Mouse (Mus musculus) spleen, postnatal 36 days (tissue): Measurements from ENCODE around the gene Palld.

Experiments
- DNase-seq, 2 experiments: peaks; one replicate each; pipeline ENCODE4 v3.0.0; 2022; ENCODE audit warnings: low spot score in 2 of 2, mixed read lengths in 1 of 2

Gene Palld

DNA sequence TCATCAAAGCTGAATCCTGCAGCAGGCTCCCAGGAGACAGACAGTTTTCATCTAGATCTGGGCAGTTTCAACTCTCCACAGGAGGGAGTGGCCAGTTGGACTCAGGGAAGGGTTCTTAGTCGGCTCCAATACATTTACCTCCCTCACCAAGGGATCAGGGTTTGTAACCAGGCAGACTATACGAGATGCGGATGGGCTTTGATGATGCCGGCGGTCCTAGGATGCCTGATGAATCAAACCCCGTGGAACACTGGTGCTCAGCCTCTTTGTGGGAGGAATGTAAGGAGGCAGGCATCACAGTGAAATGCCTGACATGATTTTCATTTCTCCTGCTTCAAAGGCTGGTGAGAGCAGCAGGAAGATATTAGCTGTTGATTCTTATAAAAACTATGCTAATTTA is 347.1 kb downstream of the Palld start:
- no peak for DNase-seq

DNA sequence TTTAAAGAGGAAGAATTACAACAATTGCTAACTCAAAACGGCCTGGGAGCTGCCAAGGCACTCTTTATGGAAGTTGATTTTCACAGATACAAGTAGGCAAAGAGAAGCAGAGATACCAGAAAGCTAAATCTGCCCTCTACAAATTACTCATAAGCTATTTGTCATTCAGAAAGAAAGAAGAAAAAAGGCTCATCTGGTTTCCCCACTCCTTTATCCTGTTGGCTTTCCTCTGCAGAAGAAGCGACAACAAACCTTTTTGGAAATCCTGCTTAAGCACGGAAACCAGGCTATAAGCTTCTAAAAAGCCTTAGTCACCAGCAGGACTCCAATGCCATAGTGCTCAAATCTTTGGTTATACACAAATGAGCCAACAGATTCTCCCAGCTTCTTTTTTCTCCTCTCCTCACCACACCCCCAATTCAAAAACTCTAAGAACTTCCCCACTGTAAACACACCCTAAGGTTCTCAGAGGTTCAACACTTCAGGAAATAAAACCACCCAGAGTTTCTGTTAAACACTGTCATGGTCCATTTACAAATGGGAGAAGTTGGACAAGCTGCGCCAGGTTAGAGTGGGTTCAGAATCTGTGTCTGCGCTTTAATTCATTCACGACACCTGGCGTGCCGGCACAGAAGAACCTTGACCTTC is 349.6 kb downstream of the Palld start:
- no peak for DNase-seq

DNA sequence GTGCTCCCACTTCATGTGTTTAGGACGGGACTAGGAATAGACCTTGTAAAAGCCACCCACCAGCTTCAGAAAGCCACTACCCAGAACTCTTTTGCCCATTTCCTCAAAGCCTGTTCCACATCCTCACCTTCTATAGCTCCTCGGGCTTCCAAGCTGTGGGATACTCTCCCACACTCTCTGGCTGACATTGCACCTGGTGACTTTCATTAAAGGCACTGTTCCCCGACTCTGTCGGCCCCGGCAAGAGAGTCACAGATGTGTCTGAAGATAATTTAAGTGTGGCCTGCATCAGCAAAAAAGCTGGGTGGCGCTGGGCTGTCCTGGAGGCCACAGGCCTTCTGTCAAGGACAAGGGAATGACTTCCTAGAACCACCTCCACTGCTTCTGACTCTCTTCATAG is 350.3 kb downstream of the Palld start:
- no peak for DNase-seq

DNA sequence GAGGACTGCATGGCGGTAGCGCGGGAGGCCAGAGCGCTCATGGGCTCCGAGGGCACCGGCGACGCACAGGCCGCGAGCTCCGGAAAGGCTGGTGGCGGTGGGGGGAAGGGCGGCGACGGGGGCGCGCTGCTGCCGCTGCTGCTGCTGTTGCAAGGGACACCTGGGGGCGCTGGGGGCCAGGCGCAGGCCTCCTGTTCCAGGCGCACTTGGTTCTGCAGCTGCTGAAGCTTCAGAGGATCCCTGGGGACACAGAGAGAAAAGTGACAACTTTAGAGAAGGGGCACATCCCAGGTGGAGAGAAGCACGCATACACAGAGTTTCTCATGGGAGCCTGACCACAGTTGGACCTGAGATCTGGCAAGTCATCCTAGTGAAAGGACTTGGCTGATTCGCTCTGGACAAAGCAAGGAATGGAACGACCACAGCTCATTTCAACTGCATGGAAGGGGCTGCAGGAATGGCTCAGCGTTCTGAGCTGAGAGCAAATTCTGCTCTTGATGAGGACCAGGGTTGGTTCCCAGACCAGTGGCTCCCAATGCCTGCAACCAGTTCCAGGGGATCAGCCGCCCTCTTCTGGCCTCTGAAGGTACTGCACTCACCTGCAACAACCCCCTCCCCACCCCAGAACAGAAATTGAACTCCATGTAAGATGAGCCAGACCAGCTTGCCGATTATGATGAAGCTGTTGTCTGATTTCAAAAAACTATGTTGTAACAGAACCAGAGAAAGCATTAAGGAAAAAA is 352.3 kb downstream of the Palld start:
- no peak for DNase-seq

DNA sequence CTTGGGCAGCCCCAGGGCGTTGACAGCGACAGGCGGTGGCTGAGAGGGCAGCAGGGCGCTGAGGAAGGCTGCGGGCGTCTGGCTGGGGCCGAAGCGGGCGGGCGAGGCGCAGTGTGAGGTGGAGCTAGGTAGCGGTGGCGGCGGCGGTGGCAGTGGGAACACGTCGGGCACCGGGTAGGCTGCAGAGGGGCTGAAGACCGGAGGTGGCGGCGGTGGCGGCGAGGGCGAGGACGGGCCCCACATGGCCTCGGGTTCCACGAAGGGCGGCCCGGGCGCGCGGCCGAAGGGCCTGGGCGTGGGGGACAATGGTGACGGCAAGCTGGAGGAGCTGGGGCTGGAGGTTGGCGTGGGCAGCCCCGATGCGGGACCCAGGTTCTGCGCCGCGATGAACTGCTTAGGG is 352.9 kb downstream of the Palld start:
- DNase-seq = no peak

DNA sequence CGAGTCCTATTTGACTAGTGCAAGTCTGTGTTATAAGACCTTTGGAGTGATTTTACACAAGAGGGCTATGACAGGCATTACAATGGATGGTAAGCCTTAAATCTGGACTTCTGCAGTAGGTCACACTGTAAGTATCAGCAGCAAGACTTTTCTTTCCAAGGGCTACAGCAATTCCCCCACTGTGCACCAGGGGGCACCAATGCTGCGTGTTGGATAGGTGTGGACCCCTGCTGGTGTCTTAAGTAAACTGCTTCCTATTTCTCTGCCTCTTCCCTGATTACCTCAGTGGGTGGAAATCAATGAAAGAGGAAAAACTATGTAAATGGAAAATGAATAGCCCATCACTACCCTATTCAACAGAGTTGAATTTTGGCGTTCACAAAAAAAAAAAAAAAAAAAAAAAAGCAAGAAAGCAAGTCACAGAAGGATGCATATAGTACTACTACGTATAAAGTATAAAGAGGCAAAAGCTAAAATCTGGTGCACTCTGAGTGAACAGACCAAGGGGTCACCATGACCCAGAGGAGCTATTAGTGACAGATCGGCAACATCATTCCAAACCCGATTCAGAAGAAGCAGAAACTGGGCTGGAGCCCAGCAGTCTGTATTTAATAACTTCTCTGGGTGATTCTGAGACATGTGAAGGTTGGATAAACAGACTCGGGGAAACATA is 362.5 kb downstream of the Palld start:
- DNase-seq = peak; percentile 54 to 57

DNA sequence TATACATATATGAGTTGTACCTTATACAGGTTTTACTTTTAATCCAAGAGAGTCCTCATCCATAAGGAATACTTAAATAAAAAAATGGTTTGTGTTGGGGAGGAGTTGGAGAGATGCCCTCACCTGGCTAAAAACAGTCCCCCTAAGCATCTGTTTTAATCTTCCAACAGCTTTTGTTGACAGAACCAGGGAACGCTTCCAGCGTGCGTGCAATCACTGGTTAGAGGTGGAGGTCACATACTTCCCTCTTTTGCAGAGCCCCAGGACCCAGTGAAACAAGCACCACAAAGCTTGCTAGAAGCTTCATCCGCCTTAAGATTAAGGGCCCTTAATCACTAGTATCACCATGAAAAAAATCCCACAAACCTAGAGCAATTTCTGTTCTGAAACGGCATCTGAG is 365.0 kb downstream of the Palld start:
- DNase-seq = no peak

DNA sequence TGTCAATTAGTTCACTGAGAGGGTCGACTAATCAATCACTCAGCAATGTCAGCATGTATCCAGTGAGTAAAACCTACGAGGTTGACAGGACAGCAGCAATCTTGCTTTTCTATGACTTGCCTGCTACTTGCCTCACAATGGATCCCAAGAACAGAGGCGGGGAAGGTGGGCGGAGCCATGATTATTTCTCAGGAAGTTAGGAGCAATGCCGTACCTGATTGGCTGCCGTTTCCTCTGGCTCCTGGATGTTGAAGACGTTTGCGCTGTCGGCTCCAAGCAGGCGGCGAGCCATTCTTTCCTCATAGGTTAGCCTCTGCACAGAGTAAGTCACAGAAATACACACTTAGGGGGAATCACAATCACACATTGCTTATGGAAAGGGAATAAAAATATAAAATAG is 367.0 kb downstream of the Palld start:
- no peak for DNase-seq

DNA sequence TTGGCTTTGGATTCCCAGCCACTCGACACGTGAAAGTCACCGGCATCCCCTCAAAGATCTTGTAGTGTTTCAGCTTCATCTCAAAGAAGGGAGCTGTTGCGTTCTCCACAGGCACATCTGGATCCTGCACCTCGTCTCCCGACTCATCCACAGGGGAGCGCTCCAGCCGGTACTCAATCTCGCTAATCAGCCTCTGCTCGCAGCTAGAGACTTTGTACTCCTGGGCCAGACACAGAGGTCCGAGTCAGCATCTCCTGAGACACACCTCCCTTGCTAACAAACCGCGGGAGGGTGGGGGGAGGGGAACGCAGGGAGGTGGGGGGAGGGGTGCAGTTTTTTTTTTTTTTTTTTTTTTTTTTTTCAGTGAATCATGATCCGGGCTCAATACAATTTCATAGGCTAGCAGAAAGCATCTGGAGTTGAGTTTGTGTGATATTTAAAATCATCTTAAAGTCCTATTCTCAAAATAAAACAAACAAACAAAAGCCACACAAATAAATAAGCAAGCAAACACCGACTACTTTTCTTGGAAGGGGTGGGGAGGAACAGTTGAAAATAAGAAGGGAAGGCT is 369.0 kb downstream of the Palld start:
- no peak for DNase-seq

DNA sequence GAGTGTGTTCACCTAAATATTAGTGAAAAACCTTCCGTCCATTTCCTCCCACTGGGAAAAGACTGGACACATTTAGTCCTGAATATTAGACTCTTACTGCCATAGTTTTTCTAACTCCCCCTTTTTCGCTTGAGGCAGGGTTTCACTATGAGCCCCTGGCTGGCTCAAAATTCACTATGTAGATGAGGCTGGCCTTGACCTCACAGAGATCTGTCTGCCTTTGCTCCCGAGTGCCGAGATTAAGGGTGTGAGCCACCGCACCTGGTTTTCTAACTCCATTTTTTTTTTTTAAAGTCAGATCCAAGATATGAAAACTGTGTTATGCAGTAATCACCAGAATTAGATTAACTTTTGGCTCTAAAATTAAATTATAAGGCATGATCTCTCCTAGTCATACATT is 369.7 kb downstream of the Palld start:
- no peak for DNase-seq

DNA sequence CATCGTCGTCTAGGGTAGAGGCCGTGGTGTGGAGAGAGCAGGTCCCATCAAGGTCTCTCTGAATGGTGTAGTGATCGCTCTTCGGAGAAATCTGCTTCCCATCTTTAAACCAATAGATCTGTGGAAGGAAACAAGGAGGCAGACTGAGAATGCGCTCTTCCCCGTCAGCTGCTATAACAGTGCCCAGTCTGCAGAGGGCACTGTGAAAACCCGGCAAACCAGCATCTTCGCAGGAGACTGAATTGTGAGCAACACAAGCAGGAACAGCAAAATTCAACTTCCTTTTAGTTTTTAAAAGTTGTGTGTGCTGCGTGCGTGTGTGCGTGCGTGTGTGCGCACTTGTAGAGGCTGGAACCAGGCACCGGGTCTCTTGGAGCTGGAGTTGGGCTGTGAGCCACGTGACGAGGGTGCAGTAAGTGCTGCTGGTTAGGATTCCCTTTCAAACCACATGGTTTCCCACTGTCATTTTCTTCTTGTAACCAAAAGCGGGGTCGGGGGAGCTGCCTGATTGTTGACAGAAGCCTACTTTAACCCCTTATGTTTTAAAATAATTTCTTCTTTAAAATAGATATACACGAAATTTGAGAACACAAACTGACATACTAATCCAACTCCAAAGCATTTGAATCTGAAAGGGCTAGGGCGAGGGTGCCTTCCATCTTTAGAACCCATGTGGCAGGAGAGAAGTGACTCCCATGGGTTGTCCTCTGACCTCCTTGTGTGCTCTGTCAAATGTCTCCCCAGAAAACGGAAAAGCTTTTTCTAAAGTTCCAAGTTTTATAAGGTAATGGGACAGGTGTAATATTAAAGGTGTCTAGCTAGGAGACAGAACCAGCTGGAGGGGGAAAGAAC is 370.3 kb downstream of the Palld start:
- DNase-seq = no peak

DNA sequence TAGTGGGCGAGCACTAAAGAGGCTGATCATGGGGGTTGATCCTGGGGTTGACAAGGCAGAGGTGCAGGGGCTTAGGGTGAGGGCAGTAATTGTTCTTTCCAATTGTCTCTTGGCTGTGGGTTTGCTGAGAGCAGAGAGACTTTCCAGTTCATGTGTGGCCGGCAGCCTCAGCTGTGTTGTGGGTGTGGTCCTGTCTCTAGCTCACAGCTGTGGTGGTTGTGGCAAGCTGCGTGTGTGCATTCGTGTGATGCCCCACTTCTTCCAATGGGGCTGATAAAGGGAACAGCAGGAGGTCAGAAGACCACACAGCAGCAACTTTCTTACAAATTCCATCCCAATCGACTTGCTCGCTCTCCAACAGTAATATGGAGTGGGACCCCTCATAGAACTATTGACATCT is 373.8 kb downstream of the Palld start:
- DNase-seq = no peak

DNA sequence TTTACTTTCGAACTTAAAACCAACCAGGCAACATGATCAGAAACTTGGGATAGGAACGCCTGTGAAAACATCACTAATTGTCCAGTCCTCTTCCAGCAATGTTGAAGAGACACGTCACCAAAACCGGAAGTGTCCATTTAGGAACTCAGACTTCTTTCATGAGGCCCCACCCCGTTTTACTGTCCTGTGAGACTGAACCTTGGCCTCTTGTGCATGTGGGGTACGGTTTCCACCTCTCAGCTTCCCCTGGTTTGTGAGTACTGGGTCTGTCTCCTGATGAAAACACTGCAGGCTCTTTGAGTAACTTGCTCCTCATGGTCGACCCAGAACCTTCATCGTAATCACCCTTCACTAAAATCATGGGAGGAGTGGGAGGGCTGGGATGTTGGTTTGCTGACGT is 374.3 kb downstream of the Palld start:
- no peak for DNase-seq

DNA sequence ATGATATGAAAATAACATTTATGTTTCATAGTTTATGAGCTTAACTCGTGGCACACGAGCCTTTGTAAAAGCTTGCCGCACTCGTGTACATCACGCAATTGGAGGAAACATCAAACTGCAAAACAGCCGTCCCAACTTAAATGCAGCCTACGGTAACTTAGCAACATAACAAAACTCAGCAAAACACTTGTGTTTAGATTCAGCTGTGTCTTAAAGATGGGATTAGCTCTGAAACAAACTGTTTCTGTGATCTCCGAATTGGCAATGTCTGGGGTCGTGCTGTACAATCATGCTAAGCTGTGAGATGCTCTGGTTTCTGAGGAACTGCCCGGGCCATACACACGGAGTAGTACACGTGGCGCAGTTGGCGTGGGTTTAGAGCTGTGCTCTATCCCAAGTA is 375.5 kb downstream of the Palld start:
- no peak for DNase-seq

DNA sequence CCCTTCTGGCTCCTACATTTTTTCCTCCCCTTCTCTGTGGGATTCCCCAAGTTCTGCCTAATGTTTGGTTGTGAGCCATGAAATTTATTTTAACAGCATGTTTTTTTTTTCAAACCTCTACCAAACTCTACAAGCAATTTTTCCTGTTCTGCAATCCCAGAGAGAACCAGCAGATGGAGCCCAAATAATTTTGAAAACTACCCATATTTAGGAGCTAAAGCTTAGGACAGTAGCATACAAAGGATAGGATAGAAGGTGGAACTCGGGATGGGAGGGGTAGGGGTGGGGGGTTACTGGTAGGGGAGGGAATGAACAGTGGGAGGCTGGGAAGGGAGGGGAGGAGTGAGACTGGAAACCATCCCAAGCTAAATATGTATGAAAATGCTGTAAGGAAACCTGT is 380.4 kb downstream of the Palld start:
- DNase-seq = no peak

DNA sequence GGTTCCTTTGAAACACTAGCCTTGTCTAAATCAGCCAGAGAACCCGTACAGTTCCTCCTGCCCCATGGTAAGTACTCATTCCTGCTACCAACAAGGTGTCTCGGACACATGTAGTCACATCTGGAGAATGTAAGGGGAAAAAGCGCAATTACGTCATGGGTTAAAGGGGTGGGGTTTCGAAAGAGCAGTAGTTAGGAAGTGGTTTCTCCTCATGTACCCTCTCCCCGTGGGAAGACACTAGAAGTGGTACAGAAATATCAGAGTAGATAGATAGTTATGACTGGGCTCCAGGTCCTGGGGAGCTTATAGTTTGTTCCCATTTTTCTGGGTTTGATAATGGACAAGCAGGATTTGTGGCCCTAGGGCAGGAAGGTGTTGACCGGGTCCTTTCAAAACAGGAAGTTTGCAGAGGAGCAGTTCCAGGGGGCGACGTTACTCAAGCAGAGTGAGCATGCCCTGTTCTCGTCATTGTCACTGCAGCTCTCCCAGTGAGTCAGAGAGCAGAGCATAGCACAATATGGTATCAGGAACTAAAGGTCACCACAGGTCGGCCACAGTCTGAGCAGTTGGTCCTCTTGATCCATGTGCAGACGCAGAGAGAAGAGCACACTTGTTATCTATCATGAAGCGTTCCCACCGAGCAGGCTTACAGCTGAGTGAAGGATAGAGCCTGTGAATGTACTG is 384.8 kb downstream of the Palld start:
- no peak for DNase-seq

DNA sequence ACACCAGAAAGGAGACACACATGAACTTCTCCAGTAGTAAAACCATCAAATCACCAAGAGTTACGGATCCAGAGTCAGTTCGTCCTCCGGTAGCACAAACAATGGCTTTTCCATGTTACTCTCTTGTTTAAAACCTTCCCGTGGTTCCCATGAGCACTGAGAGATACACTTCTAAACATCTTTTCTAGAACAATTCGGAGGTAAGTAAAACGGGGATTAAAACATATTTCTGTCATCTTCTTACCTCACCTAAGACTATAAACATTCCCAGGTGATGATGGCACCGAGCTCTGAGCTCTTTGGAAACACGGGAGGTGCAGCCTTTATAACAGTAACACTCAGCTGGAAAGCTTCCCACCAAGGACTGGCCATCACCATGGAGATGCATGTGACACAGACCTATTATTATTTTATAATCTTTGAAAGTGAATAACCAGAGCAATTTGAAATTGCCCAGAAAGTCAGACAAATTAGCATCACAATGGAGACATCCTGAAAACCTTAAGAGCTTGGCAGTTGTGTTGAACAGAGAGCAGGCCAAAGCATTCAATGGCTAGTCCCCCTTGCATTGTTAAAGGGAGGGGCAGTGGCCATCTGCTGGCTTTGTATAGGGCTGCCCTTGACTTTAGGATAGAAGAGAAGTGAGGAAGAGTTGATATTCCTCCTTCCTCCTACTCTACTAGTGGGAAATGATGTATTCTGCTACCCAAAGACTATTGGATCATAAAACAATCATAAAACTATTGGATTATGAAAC is 385.6 kb downstream of the Palld start:
- no peak for DNase-seq

DNA sequence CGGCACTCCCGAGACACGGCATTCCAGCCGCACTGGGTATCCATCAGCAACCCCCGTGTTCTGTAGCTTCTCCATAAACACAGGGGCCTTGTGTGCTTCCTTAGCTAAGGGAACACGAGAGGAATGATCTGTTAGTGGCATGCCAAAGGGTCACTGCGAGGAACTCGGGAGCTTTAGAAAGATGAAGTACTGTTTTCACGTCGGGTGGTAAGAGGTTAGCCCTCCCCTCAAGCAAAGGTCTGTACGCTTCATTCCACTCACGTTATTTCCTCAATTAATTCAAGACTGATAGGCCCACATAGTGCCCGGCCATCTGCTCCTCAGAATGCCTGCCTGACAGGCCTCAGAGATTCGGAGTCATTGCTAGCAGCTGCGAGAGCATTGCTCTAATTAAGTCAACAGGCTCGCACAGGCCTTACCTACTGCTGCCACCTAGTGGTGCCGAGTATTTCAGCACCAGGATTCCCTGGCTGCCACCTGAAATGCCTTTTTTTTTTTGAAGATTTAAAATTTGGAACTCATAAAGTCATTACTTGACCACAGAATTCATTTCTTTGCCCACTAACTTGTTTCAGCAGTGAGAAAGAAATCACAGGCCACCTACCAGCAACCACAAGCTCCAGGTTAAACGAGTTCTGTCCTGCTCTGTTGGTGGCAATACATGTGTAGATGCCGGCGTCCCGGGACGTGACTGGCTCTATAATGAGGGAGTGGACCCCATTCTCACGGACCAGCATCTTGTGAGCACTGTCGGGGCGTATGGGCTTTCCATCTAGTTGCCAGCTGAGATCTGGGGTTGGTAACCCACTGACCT is 386.4 kb downstream of the Palld start:
- peak; percentile 33 to 44 for DNase-seq

DNA sequence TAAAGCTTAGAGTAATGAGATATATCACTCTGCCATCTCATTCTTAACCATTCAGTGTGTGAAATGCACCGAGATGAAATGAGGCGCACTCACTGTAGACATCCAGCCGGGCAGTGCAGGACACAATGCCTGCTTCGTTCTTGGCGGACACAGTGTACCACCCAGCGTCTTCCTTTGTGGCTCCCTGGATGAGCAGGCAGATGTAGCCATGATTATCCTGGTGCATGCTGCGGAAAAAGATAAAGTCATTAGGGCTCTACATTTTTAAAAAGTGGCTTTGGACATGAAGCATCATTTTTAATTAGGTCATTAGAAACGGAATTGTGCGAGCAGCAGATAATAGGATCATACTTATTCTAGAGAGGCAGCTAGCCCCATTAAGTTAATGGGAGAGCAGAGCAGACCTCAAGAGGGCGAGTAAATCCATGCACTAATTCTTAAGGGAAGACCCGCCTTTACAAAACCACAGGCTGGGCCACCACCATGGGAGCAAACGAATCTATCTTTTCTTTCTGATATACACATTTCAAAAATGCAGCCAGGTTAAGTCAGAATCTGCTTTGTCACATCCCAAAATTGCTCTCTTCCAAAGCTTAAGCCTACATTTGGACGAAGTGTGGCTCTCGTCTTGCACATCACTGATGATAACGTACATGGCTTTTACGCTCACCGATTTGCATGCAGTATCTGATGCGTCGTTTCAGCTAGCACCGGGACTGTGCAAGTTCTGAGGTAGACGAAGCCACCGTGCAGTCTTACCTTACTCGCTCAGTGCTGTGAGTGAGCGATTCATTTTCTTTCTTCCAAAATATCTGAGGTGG is 387.2 kb downstream of the Palld start:
- no peak for DNase-seq
